Mouse (Mus musculus): ENCODE results near the gene Il12a.

GRCm38 (mm10) chr3:68700091-68700490 is 9.6 kb downstream of the Il12a start:
- no peak for TF ChIP-seq CTCF (conservative IDR thresholded peaks at IDR 0.05; ENCODE audit: low read length)
- no peak for TF ChIP-seq NANOG (IDR thresholded peaks at IDR 0.05; ENCODE audit: borderline replicate concordance, low read length)
